Mouse (Mus musculus): Measurements from ENCODE around the gene Prox2. TPM values are rescaled to one million over a fixed set of nuclear protein-coding genes. Genes with fewer than 3 reads are reported as not detected.

Gene Prox2
- total and polyA plus RNA-seq, 3 experiments, result 2.4 to 13.3 (median 4.5) TPM

DNA sequence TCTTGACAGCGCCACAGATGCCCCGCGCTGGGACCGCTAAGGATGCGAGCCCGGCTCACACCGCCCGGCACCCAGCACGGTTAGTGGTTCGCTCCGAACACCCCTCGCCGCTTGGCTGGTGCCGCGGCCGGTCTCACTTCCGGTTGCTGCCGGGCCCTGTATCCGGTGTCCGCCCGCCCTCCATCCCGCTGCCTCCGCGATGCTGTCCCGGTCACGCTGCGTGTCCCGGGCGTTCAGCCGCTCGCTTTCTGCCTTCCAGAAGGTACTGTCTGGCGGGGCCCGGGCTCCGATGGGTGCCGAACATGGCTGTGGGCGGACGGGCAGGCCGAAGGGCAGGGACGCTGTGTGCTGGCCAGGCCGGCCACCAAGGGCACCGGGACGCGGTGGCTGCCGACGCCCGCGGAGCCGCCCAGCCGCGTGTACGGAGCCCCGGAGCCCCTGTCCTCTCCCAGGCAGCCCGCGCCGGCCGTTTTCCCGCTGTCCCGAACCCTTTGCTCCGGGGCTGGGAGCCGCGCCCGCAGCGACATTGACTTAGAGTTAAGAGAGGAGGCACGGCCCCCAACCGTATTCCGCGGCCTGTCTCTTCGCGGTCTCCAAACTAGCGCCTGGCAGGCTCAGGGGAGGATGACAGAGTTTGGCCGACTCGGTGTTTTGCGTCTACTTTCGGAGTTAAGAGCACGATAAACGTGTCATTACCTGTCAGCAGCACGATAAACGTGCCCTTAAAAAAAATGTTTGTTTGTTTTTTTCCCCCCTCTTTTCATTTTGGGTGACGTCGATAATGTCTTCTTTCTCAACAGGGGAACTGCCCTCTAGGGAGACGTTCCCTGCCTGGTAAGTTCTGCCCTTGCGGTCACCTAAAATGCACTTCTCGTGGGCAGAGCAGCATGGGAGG lies at the start of gene Prox2, which contains the start of gene Dlst (continued):
- TF ChIP-seq RAD21 (IDR thresholded peaks at IDR 0.05; ENCODE audit: low read depth, low read length), result no peak

DNA sequence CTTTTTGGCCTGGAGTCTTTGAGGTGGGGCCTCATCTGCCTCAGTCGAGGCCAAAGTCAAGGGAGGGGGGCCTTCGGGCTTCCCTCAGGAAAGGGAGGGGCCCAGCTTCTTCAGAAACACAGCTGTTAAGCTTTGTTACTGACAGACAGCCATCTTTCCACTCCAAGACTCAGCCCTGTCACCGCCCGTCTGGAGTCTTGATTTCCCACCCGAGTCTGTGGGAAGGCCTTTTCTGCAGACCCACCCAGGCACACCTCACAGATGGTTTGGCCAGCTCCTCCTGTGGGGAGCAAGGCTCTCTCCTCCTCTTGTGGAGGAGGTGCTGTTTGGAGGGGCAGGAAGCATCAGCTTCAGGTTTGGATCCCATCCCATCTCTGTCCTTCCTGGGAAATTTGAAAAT lies 49.0 kb upstream of the Prox2 start:
- dilution Hi-C loops (cut with MboI; ENCODE audit: extremely low pct_ligation_motif_present, extremely low pct_unique_long_range_greater_than_20kb, low sequenced_read_pairs) (no loop called here), in situ Hi-C loops (cut with MboI; ENCODE audit: low pct_ligation_motif_present, low pct_unique_long_range_greater_than_20kb, low sequenced_read_pairs) (loop anchor here (10.0 to 25.0 kb wide), 3 partner anchors 155 to 503 kb away; no protein-coding TSS in a partner anchor)
- H3K4me3 ChIP-seq (replicated peaks in 1 of 3; ENCODE audit: low read depth in 2 of 3, low read length in 2 of 3, poor library complexity in 1 of 3), result no peak overlapping the region

DNA sequence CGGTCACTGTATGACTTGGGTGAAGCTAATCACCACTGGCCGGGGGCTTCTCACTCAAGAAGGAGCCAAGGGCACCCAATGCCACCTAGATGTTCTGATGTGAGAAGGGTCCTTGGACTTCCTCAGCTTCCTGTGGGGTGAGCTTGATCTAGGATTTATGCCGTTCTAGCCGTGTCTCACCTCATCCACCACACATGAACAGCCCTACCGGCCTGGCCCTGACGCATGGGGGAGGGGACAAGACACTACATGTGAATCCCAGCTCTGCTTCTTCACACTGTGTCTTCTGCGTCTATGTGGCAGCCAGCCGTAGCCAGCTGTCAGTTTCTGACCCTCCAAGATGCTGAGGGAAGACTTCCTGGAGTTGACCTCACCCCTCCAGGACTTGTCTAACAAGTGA lies 48.2 kb upstream of the Prox2 start:
- in situ Hi-C loops (cut with MboI; ENCODE audit: low pct_ligation_motif_present, low pct_unique_long_range_greater_than_20kb, low sequenced_read_pairs), result loop anchor here (10.0 to 25.0 kb wide), 3 partner anchors 156 to 504 kb away; no protein-coding TSS in a partner anchor
- dilution Hi-C loops (cut with MboI; ENCODE audit: extremely low pct_ligation_motif_present, extremely low pct_unique_long_range_greater_than_20kb, low sequenced_read_pairs), result no loop called here
- TF ChIP-seq NRF1 (IDR thresholded peaks at IDR 0.05; ENCODE audit: low read depth, low read length), result no peak
- TF ChIP-seq PAX5 (IDR thresholded peaks at IDR 0.05; ENCODE audit: low read length), result no peak
- TF ChIP-seq UBTF (IDR thresholded peaks at IDR 0.05; ENCODE audit: low read depth, low read length), result no peak
- no peak for TF ChIP-seq SMC3 (IDR thresholded peaks at IDR 0.05; ENCODE audit: low read depth, low read length)
- TF ChIP-seq MEF2A (IDR thresholded peaks at IDR 0.05; ENCODE audit: borderline replicate concordance, low read depth, low read length), result no peak
- TF ChIP-seq ZC3H11A (IDR thresholded peaks at IDR 0.05; ENCODE audit: low read depth, low read length), result no peak
- no peak for TF ChIP-seq POLR2AphosphoS2 (IDR thresholded peaks at IDR 0.05; ENCODE audit: low read depth, low read length)
- no peak for TF ChIP-seq JUND (conservative IDR thresholded peaks at IDR 0.05; ENCODE audit: low read depth, low read length)
- no peak for TF ChIP-seq MAZ (IDR thresholded peaks at IDR 0.05; ENCODE audit: low read depth, low read length)
- TF ChIP-seq KAT2A (IDR thresholded peaks at IDR 0.05; ENCODE audit: insufficient replicate concordance, low read length), result no peak
- TF ChIP-seq IRF4 (IDR thresholded peaks at IDR 0.05; ENCODE audit: low read depth, low read length), result no peak
- no peak for TF ChIP-seq POLR2A (IDR thresholded peaks at IDR 0.05; ENCODE audit: low read depth, low read length)
- TF ChIP-seq MYC (IDR thresholded peaks at IDR 0.05; ENCODE audit: low read depth, low read length), result no peak
- no peak for TF ChIP-seq RCOR1 (conservative IDR thresholded peaks at IDR 0.05; ENCODE audit: low read depth, low read length)

More for the DNA sequence above, 49.0 kb upstream of the Prox2 start:
- no peak overlapping the region for H3K4me2 ChIP-seq (ENCODE audit: insufficient read depth, low read depth, poor library complexity, severe bottlenecking)
- DNase-seq (ENCODE audit: extremely low read depth), result no peak
- H3K79me2 ChIP-seq (replicated peaks; ENCODE audit: control insufficient read depth, extremely low read depth, insufficient read depth, poor library complexity, severe bottlenecking), result no peaks in the 10 kb centered on the region
- no peak overlapping the region for H3K27ac ChIP-seq (ENCODE audit: insufficient read depth, low read depth)
- peaks cover 8% of the 10 kb centered on the region for H3K27me3 ChIP-seq (replicated peaks)
- no peak overlapping the region for H3K9ac ChIP-seq (ENCODE audit: insufficient read depth, low read depth)
- peaks cover 6% of the 10 kb centered on the region for H3K9me3 ChIP-seq (replicated peaks; ENCODE audit: low read length)
- no peak for TF ChIP-seq ETS1 (conservative IDR thresholded peaks at IDR 0.05; ENCODE audit: low read depth, low read length)
- H3K4me1 ChIP-seq (ENCODE audit: control insufficient read depth in 1 of 2, insufficient read depth in 2 of 2), result peaks cover 0 to 6% of the 10 kb centered on the region in 2 experiments; a peak in 1 of 4 replicates
- H3K36me3 ChIP-seq (replicated peaks in 1 of 2; ENCODE audit: control insufficient read depth in 1 of 2, insufficient read depth in 1 of 2, low read length in 1 of 2), result no peaks in the 10 kb centered on the region

More for the DNA sequence above, 48.2 kb upstream of the Prox2 start:
- peaks cover 2% of the 10 kb centered on the region for H3K9me3 ChIP-seq (replicated peaks; ENCODE audit: low read length)
- H3K4me1 ChIP-seq (ENCODE audit: control insufficient read depth in 1 of 2, insufficient read depth in 2 of 2), result peaks cover 0 to 1% of the 10 kb centered on the region in 2 experiments; a peak in 1 of 4 replicates
- no peaks in the 10 kb centered on the region for H3K79me2 ChIP-seq (replicated peaks; ENCODE audit: control insufficient read depth, extremely low read depth, insufficient read depth, poor library complexity, severe bottlenecking)
- H3K4me2 ChIP-seq (ENCODE audit: insufficient read depth, low read depth, poor library complexity, severe bottlenecking), result no peak overlapping the region
- H3K4me3 ChIP-seq (replicated peaks in 1 of 3; ENCODE audit: low read depth in 2 of 3, low read length in 2 of 3, poor library complexity in 1 of 3), result no peak overlapping the region
- peaks cover 8% of the 10 kb centered on the region for H3K27me3 ChIP-seq (replicated peaks)
- DNase-seq (ENCODE audit: extremely low read depth), result no peak
- no peak overlapping the region for H3K9ac ChIP-seq (ENCODE audit: insufficient read depth, low read depth)
- no peaks in the 10 kb centered on the region for H3K36me3 ChIP-seq (replicated peaks in 1 of 2; ENCODE audit: control insufficient read depth in 1 of 2, insufficient read depth in 1 of 2, low read length in 1 of 2)
- no peak overlapping the region for H3K27ac ChIP-seq (ENCODE audit: insufficient read depth, low read depth)

Measured in CH12.LX (cell line).